Mouse (Mus musculus) thymus, adult 2 months (tissue): ENCODE results near the gene Prdx5.

Source experiments
- CTCF ChIP-seq: fragments of 200-500 bp; IDR thresholded peaks from 2 replicates; pipeline ENCODE4 v1.5.1; 2012; ENCODE audit warnings: mild to moderate bottlenecking, control low read depth, low read length, moderate library complexity, borderline replicate concordance; ENCODE audit not compliant: control insufficient read depth, poor library complexity, insufficient read depth; ENCODE audit errors: extremely low read depth
- POLR2A ChIP-seq: fragments of 200-500 bp; IDR thresholded peaks from 2 replicates; pipeline ENCODE4 v1.6.1; 2012; ENCODE audit warnings: mild to moderate bottlenecking, low read length, control low read depth, moderate library complexity; ENCODE audit not compliant: control insufficient read depth, poor library complexity, insufficient read depth; ENCODE audit errors: extremely low read depth

DNA sequence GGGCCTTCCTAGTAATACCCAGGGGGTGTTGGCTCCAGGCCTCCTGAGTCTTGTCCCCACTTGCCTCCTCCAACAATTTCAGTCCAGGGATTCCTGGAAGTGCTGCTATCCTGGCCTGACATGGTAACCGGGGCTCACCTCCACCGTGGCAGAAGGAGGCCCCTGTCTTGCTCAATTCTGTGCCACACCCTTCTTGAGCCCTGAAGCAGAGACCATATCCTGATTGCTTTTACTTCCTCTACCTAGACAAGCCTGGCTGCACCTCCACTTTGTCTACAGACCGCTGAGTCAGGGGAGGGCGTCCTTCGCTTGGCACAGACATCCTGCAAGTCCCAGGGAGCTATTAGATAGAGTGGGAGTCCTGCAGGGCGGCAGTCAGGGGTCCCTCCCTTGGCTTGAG lies 49.2 kb downstream of the Prdx5 start:
- TF ChIP-seq CTCF (no peak), POLR2A (no peak)
